Mouse (Mus musculus) liver, postnatal 0 days (tissue): ENCODE measurements around the gene Gm20503. TPM values are rescaled to one million over a fixed set of nuclear protein-coding genes. Genes with fewer than 3 reads are reported as not detected.

Experiments used
- ATAC-seq: fragments of 200-750 bp; cut with Nextera tagmentation; 2 replicates; pipeline ENCODE4 v1.8.0; 2017; ENCODE audit warnings: mild to moderate bottlenecking, moderate library complexity
- DNase-seq: peaks from one replicate; pipeline ENCODE4 v3.0.0-alpha.2; 2016
- H3K27ac ChIP-seq: fragments of 300-500 bp; sonication (generic); 2 replicates; pipeline ENCODE4 v1.5.1; 2014; ENCODE audit warnings: antibody characterized with exemption, moderate library complexity, mild to moderate bottlenecking, low read depth
- H3K27me3 ChIP-seq: fragments of 300-500 bp; sonication (generic); 2 replicates; pipeline ENCODE4 v1.6.1; 2014; ENCODE audit warnings: low read length, control low read depth, mixed read lengths; ENCODE audit not compliant: insufficient read depth
- H3K36me3 ChIP-seq: fragments of 300-500 bp; sonication (generic); replicated peaks from 2 replicates; pipeline ENCODE4 v1.6.1; 2014; ENCODE audit warnings: mild to moderate bottlenecking, control low read depth, low read length, moderate library complexity, mixed read lengths; ENCODE audit not compliant: insufficient read depth
- H3K4me1 ChIP-seq: fragments of 300-500 bp; sonication (generic); 2 replicates; pipeline ENCODE4 v1.6.1; 2014; ENCODE audit warnings: antibody characterized with exemption, mild to moderate bottlenecking, control low read depth; ENCODE audit not compliant: insufficient read depth
- H3K4me2 ChIP-seq: fragments of 300-500 bp; sonication (generic); 2 replicates; pipeline ENCODE4 v1.6.1; 2014; ENCODE audit warnings: low read depth, mild to moderate bottlenecking, low read length, moderate library complexity, mixed read lengths
- H3K4me3 ChIP-seq: fragments of 300-500 bp; sonication (generic); 2 replicates; pipeline ENCODE4 v1.5.1; 2014; ENCODE audit warnings: low read depth, low read length
- H3K9ac ChIP-seq: fragments of 300-500 bp; sonication (generic); replicated peaks from 2 replicates; pipeline ENCODE4 v1.6.1; 2014; ENCODE audit warnings: mild to moderate bottlenecking, moderate library complexity
- H3K9me3 ChIP-seq: fragments of 300-500 bp; sonication (generic); 2 replicates; pipeline ENCODE4 v1.6.1; 2016; ENCODE audit warnings: mild to moderate bottlenecking, control low read depth, low read length, mixed read lengths
- CTCF ChIP-seq: sonication (generic); IDR thresholded peaks from 2 replicates; pipeline ENCODE4 v1.5.1; 2016; ENCODE audit warnings: antibody characterized with exemption, low read depth
- EP300 ChIP-seq: IDR thresholded peaks from 2 replicates; pipeline ENCODE4 v1.6.1; 2016; ENCODE audit warnings: antibody characterized with exemption, low read depth, mild to moderate bottlenecking
- WGBS: fragments of 180-500 bp; shearing (Covaris S2); extraction: QIAGEN DNeasy Blood & Tissue Kit; methylation state at CpG from one replicate; pipeline ENCODE4 v1.1.7; 2014; ENCODE audit not compliant: insufficient replicate concordance; 5-methylcytosine and 5-hydroxymethylcytosine counted together
- polyA plus RNA-seq: library from polyadenylated mRNA; unstranded; fragments of >200 nt; fragmentation: Nextera tagmentation; extraction: Ambion mirVana; gene quantifications from 2 replicates; pipeline ENCODE4 v1.2.1, GENCODE M21; 2015

Gene Gm20503
- polyA plus RNA-seq, 1 experiment from 2014 or later, result 17.7 TPM

DNA sequence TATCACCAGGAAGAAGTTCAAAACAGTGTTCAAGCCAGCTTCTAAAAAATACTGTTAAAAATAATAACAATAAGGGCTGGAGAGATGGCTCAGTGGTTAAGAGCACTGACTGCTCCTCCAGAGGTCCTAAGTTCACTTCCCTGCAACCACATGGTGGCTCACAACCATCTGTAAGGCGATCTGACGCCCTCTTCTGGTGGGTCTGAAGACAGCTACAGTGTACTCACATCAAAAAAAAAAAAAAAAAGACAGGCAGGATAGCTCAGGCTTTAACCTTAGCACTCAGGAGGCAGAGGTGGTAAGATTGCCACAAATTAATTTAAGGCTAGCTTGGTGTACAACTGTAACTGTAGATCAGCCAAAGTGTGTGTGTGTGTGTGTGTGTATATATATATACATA lies 2.4 kb upstream of the Gm20503 start:
- no peaks in the 10 kb centered on the region for H3K9me3 ChIP-seq
- ATAC-seq, result no peak
- H3K27ac ChIP-seq, result no peak overlapping the region
- no peaks in the 10 kb centered on the region for H3K36me3 ChIP-seq
- DNase-seq, result peak; percentile 59
- H3K4me1 ChIP-seq, result peaks cover 16% of the 10 kb centered on the region
- no peak overlapping the region for H3K4me2 ChIP-seq
- 3% methylated on average over 2 of the region's 2 CpGs for WGBS
- H3K27me3 ChIP-seq, result no peaks in the 10 kb centered on the region
- no peak overlapping the region for H3K9ac ChIP-seq
- TF ChIP-seq EP300, result no peak
- TF ChIP-seq CTCF, result peak; percentile 69
- H3K4me3 ChIP-seq, result no peak overlapping the region

DNA sequence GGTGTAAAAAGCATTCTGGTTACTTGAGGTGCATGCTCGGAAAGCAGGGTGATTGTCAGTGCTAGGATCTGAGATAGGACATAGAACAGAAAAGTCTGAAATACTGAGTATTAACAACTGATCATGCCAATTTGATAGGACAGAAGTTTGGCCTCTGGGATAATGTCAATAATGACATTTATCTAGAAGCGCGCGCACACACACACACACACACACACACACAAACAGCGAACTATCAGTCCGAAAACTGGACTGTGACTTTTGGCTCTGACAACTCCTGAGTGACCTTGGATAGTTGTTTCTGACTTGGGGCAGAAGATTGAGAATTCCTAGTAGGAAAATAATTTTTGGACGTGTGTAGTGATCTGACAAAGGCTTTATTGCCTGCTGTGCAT lies 793 bp downstream of the Gm20503 start:
- Histone ChIP-seq H3K4me3 (peak overlapping the region; percentile 93), H3K4me1 (peaks cover 39% of the 10 kb centered on the region), H3K9me3 (no peaks in the 10 kb centered on the region), H3K4me2 (peak overlapping the region; percentile 97), H3K27ac (peak overlapping the region; percentile 93), H3K36me3 (no peaks in the 10 kb centered on the region), H3K27me3 (no peaks in the 10 kb centered on the region), H3K9ac (peak overlapping the region; percentile 90)
- ATAC-seq, result peak; percentile 35
- 14% methylated on average over 7 of the region's 7 CpGs for WGBS
- TF ChIP-seq EP300 (no peak), CTCF (no peak)
- DNase-seq, result peak; percentile 51

DNA sequence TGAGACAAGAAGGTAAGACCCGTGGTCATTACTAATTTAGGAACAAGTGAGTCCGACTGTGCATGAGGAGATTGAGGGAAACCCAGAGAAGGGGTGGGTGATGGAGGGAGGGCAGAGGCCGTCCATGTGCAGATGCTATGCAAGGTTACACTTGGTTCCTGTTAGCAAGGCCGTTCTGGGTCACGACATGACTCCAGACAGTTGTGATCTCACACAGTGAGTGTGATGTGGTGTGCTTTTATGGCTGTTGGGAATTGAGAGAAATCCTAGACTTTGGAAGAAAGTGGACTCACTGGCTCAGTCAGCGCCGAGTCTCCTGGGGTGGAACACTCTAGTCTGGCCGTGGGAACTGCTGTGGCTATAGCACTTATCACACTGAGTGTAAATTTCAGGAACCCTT lies 3.2 kb downstream of the Gm20503 start:
- DNase-seq, result no peak
- 53% methylated on average over 8 of the region's 8 CpGs for WGBS
- Histone ChIP-seq H3K4me1 (peaks cover 52% of the 10 kb centered on the region), H3K4me3 (no peak overlapping the region), H3K9me3 (no peaks in the 10 kb centered on the region), H3K27me3 (no peaks in the 10 kb centered on the region), H3K9ac (no peak overlapping the region), H3K4me2 (no peak overlapping the region), H3K36me3 (no peaks in the 10 kb centered on the region), H3K27ac (no peak overlapping the region)
- TF ChIP-seq CTCF, result no peak
- no peak for TF ChIP-seq EP300
- no peak for ATAC-seq

DNA sequence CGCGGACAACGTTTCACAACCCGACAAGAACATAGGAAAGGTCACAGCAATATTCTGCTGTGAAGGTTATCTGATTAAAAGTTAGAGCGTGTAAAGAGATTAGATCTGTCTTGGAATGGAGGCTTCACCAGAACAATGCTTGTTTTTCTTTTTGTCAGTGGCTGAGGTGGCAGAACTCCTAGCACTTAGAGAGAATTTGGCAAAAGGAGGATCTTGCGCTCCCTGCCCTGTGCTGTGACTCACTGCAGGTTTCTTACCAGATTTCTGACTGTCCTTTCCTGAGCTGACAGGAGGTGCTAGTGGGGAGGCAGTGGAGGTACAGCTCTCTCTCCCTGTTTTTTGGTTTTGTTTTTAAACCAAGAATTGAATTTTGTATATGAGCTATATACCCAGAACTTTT lies 4.0 kb downstream of the Gm20503 start:
- DNase-seq, result no peak
- H3K36me3 ChIP-seq, result no peaks in the 10 kb centered on the region
- WGBS, result 66% methylated on average over 6 of the region's 6 CpGs

DNA sequence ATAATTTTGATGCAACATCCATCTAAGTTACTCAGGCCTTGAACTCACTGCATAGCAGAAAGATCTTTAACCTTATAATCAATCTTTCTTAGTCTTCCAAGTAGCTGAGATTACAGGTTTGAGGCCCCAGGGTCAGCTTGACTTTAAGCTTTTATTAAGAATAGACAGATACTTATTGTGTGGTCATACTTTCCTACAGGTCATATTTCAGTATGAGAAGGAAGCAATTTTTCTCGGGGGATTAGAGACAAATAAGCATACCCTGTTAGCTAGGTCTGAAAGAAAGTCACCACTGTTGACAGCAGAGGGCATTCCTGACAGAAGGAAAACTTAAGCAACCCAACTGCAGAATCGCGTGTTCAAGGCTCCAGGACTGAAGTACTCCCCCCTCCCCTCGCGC lies 5.0 kb downstream of the Gm20503 start:
- peaks cover 48% of the 10 kb centered on the region for H3K4me1 ChIP-seq

More for the DNA sequence above, 4.0 kb downstream of the Gm20503 start:
- Histone ChIP-seq H3K4me1 (peaks cover 52% of the 10 kb centered on the region), H3K9ac (no peak overlapping the region), H3K4me2 (peak overlapping the region; percentile 26), H3K9me3 (no peaks in the 10 kb centered on the region), H3K27ac (no peak overlapping the region), H3K4me3 (no peak overlapping the region), H3K27me3 (no peaks in the 10 kb centered on the region)
- ATAC-seq, result no peak
- no peak for TF ChIP-seq EP300
- TF ChIP-seq CTCF, result no peak

DNA sequence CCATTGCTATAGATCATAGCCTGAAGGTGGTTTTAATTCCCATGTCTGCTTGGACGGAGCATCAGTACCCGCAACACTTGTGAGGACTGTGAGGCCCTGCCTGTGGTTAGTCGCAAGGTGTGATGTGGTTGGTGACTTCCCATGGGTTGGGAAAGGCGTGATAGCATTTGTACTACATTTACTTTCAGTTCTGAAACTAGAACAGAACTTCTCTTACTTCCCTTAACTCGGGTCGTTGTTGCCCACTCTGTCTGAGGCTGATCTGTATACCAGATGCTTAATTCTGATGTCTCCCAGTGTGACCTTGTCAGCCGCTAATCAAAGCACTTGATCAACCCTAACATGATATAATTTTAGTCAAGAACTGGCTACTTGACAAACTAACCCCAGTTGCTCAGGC lies 6.2 kb downstream of the Gm20503 start:
- H3K27me3 ChIP-seq, result no peaks in the 10 kb centered on the region
- H3K36me3 ChIP-seq, result 0 out of 2 replicates have a peak, but pooled peaks cover 2% of the 10 kb centered on the region
- H3K4me1 ChIP-seq, result peaks cover 42% of the 10 kb centered on the region
- H3K4me2 ChIP-seq, result peak overlapping the region; percentile 18; the same call in 1 of the 2 replicates
- DNase-seq (no peak), ATAC-seq (no peak)
- H3K4me3 ChIP-seq, result no peak overlapping the region
- H3K27ac ChIP-seq, result no peak overlapping the region
- 46% methylated on average over 7 of the region's 7 CpGs for WGBS
- H3K9ac ChIP-seq, result no peak overlapping the region
- TF ChIP-seq EP300, result no peak
- H3K9me3 ChIP-seq, result no peaks in the 10 kb centered on the region

More for the DNA sequence above, 5.0 kb downstream of the Gm20503 start:
- no peak overlapping the region for H3K27ac ChIP-seq
- H3K4me2 ChIP-seq, result no peak overlapping the region
- H3K27me3 ChIP-seq, result no peaks in the 10 kb centered on the region
- no peaks in the 10 kb centered on the region for H3K36me3 ChIP-seq
- TF ChIP-seq CTCF, result no peak
- no peak for TF ChIP-seq EP300
- H3K4me3 ChIP-seq, result no peak overlapping the region
- H3K9ac ChIP-seq, result no peak overlapping the region
- ATAC-seq (no peak), DNase-seq (no peak)
- H3K9me3 ChIP-seq, result no peaks in the 10 kb centered on the region
- 80% methylated on average over 5 of the region's 5 CpGs for WGBS

DNA sequence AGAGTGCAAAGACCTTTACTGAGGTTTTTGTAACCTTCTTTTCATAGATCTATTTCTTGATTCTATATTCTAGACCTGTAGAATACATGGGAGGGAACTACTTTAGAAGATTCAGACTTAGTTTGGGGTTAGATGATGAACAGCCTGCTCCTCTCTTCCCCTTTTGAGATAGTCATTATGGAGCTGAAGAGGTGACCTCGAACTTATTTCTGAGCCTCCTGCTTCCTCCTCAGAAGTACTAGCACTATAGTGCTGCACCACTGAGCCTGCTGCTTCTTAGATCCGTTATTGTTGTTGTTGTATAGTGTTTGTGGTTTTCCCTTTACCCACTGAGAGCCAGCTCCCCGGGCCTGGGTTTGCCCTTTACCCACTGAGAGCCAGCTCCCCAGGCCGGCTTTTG lies 6.7 kb downstream of the Gm20503 start:
- WGBS, result 28% methylated on average over 4 of the region's 4 CpGs
- DNase-seq, result no peak
- H3K27ac ChIP-seq, result peak overlapping the region; percentile 14; the same call in 1 of the 2 replicates

More for the DNA sequence above, 6.7 kb downstream of the Gm20503 start:
- TF ChIP-seq CTCF, result no peak
- TF ChIP-seq EP300, result no peak
- Histone ChIP-seq H3K27me3 (no peaks in the 10 kb centered on the region), H3K9ac (no peak overlapping the region), H3K9me3 (no peaks in the 10 kb centered on the region), H3K4me3 (no peak overlapping the region), H3K36me3 (0 out of 2 replicates have a peak, but pooled peaks cover 3% of the 10 kb centered on the region), H3K4me1 (peaks cover 37% of the 10 kb centered on the region), H3K4me2 (no peak overlapping the region)
- ATAC-seq, result no peak
